Mouse (Mus musculus): Measurements from ENCODE around the gene Zscan4-ps1.
"Not testable (repeated sequence)": the region's sequence is repeated elsewhere in the genome, so short reads cannot be mapped to it uniquely, and the experiment has no call there.

Zscan4-ps1 gene

GRCm38 (mm10) chr7:11069591-11069990 lies at the start of gene Zscan4-ps1:
TSS of gene Zscan4-ps1 (minus strand) at chr7:11069691.
- DNase-seq: not testable (repeated sequence)
